In the genomic region with DNA sequence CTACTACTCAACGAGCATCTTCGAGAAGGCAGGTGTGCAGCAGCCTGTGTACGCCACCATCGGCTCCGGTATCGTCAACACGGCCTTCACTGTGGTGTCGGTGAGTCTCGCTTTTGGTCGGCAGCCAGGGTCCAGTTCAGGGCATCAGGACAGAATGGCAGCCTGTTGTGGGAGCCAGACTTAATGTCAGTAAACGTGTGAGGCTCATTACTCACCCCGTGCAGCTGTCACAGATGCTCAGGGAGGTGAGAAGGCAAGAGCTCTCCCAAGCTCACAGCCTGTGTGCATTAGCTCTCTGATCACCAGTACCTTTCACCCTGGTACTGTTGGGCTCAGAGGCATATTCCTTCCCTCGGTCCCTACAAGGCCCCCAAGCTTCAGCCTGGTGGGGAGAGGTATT, we compare ENCODE assay signal across 17 mouse cellular contexts.
"Had no signal": no experiment of that assay in that cellular context is flagged by ENCODE, and none has a peak within 500 bp of the region (broad histone marks: within the 10 kb centered on the region; RNA-seq: fewer than 3 reads in every experiment).

No protein-coding gene starts in this region.

- H3K27ac ChIP-seq: lung, embryonic 15.5 days; midbrain, embryonic 10.5 days; midbrain, embryonic 12.5 days; neural tube, embryonic 12.5 days; stomach, embryonic 15.5 days had no signal

- ATAC-seq: lung, postnatal 0 days; midbrain, embryonic 16.5 days had no signal

- H3K9me3 ChIP-seq: lung, embryonic 15.5 days; midbrain, embryonic 10.5 days; midbrain, embryonic 12.5 days; neural tube, embryonic 12.5 days; stomach, embryonic 15.5 days had no signal

- H3K4me3 ChIP-seq: lung, embryonic 15.5 days; midbrain, embryonic 10.5 days; midbrain, embryonic 12.5 days; neural tube, embryonic 12.5 days; stomach, embryonic 15.5 days had no signal

- H3K9ac ChIP-seq: lung, embryonic 15.5 days; midbrain, embryonic 12.5 days; neural tube, embryonic 12.5 days; stomach, embryonic 15.5 days had no signal

- H3K4me1 ChIP-seq: lung, embryonic 15.5 days; stomach, embryonic 15.5 days had no signal

- DNase-seq: lung, adult 2 months; lung, postnatal 14 days; lung, postnatal 36 days; midbrain, embryonic 14.5 days; right cerebral cortex, postnatal 14 days; spleen, adult 18-20 months; thymus, adult 18-20 months; thymus, postnatal 14 days; thymus, postnatal 36 days had no signal

- H3K4me2 ChIP-seq: liver, embryonic 11.5 days; lung, embryonic 15.5 days; midbrain, embryonic 12.5 days; neural tube, embryonic 12.5 days; stomach, embryonic 15.5 days had no signal

- H3K27me3 ChIP-seq: lung, embryonic 15.5 days; midbrain, embryonic 12.5 days; neural tube, embryonic 12.5 days; stomach, embryonic 15.5 days had no signal
